In genomic region chr10:69950919-69951236, GRCm38 (mm10) we compare ENCODE assay signal across 30 mouse cellular contexts.
"Had no signal": no experiment of that assay in that cellular context is flagged by ENCODE, and none has a peak within 500 bp of the region (broad histone marks: within the 10 kb centered on the region; RNA-seq: fewer than 3 reads in every experiment).

No protein-coding gene starts in this region.

- H3K9me3 ChIP-seq: heart, embryonic 12.5 days; heart, embryonic 13.5 days; heart, embryonic 15.5 days; hindbrain, embryonic 10.5 days; hindbrain, embryonic 12.5 days; hindbrain, embryonic 13.5 days; hindbrain, embryonic 15.5 days; intestine, embryonic 15.5 days; kidney, embryonic 15.5 days had no signal

- H3K4me1 ChIP-seq: heart, embryonic 15.5 days; hindbrain, embryonic 12.5 days; hindbrain, embryonic 15.5 days; intestine, embryonic 15.5 days; kidney, embryonic 15.5 days had no signal

- DNase-seq: heart, postnatal 10 days; heart, postnatal 14 days; heart, postnatal 36 days; kidney, adult 11 months; kidney, adult 18-20 months; kidney, adult 2 months; kidney, adult 8-10 months; kidney, adult 9 months; kidney, postnatal 10 days; kidney, postnatal 14 days; kidney, postnatal 25 days; kidney, postnatal 36 days; kidney, postnatal 4 days; layer of hippocampus, adult 9-11 months; layer of hippocampus, postnatal 36 days had no signal

- H3K4me3 ChIP-seq: heart, embryonic 12.5 days; heart, embryonic 13.5 days; heart, embryonic 15.5 days; hindbrain, embryonic 10.5 days; hindbrain, embryonic 12.5 days; hindbrain, embryonic 13.5 days; hindbrain, embryonic 15.5 days; intestine, embryonic 15.5 days; kidney, embryonic 15.5 days; layer of hippocampus, adult 2 months; left cerebral cortex, adult 2 months had no signal

- H3K27ac ChIP-seq: heart, embryonic 13.5 days; heart, embryonic 15.5 days; hindbrain, embryonic 10.5 days; hindbrain, embryonic 12.5 days; hindbrain, embryonic 13.5 days; hindbrain, embryonic 14.5 days; hindbrain, embryonic 15.5 days; hindbrain, postnatal 0 days; intestine, embryonic 15.5 days; kidney, embryonic 15.5 days; kidney, postnatal 0 days; layer of hippocampus, adult 2 months; left cerebral cortex, adult 2 months had no signal

- H3K9ac ChIP-seq: heart, embryonic 12.5 days; heart, embryonic 13.5 days; heart, embryonic 15.5 days; hindbrain, embryonic 12.5 days; hindbrain, embryonic 13.5 days; hindbrain, embryonic 14.5 days; hindbrain, embryonic 15.5 days; intestine, embryonic 15.5 days; kidney, embryonic 15.5 days had no signal

- H3K4me2 ChIP-seq: heart, embryonic 11.5 days; heart, embryonic 12.5 days; heart, embryonic 13.5 days; heart, embryonic 15.5 days; hindbrain, embryonic 12.5 days; hindbrain, embryonic 13.5 days; hindbrain, embryonic 14.5 days; hindbrain, embryonic 15.5 days; intestine, embryonic 15.5 days; kidney, embryonic 15.5 days had no signal

- H3K36me3 ChIP-seq: hindbrain, embryonic 15.5 days; intestine, embryonic 15.5 days had no signal

- H3K27me3 ChIP-seq: heart, embryonic 12.5 days; heart, embryonic 13.5 days; heart, embryonic 15.5 days; hindbrain, embryonic 12.5 days; hindbrain, embryonic 13.5 days; hindbrain, embryonic 15.5 days; intestine, embryonic 15.5 days; kidney, embryonic 15.5 days had no signal
